Mouse (Mus musculus) cortical plate, adult 2 months (tissue): ENCODE measurements around the gene Rps6ka5.

Experiments
- CTCF ChIP-seq: fragments of 200-500 bp; IDR thresholded peaks from 2 replicates; pipeline ENCODE4 v1.5.1; 2011; ENCODE audit warnings: mild to moderate bottlenecking, control low read depth, low read length; ENCODE audit not compliant: insufficient read depth; ENCODE audit errors: extremely low read depth
- POLR2A ChIP-seq: fragments of 200-500 bp; IDR thresholded peaks from 2 replicates; pipeline ENCODE4 v1.6.1; 2011; ENCODE audit warnings: mild to moderate bottlenecking, low read length, control low read depth; ENCODE audit not compliant: insufficient read depth; ENCODE audit errors: extremely low read depth

- TF ChIP-seq POLR2A: no peak
- no peak for TF ChIP-seq CTCF
These were observed 45.0 kb downstream of the Rps6ka5 start for GRCm38 (mm10) chr12:100681752-100682151.
